Mouse (Mus musculus) left cerebral cortex, postnatal 10 days (tissue): ENCODE measurements around the gene Tex13c3. TPM values are rescaled to one million over a fixed set of nuclear protein-coding genes. Genes with fewer than 3 reads are reported as not detected.
"Not testable (repeated sequence)": the region's sequence is repeated elsewhere in the genome, so short reads cannot be mapped to it uniquely, and the experiment has no call there.

Experiments used
- DNase-seq, 2 experiments: peaks; one replicate each; pipeline ENCODE4 v3.0.0; 2021 to 2022; ENCODE audit warnings: low spot score in 2 of 2, mixed read lengths in 1 of 2; ENCODE audit errors: extremely low spot score in 1 of 2
- intact Hi-C: fragments of 180-260 bp; cut with DNase I; formaldehyde crosslinking; loops from one replicate; pipeline ENCODE4 v1.15.1; 2025
- total RNA-seq, 2 experiments: library from RNA; stranded (reverse); gene quantifications; 2 replicates each; pipeline ENCODE4 v1.2.3; 2021

Gene Tex13c3
- not detected for total RNA-seq

- intact Hi-C loops, result not testable (repeated sequence)
Measured at GRCm38 (mm10) chrX:19481219-19481618, at the start of gene Tex13c3. Gene Tex13c3 (minus strand): TSS chrX:19481319.

GRCm38 (mm10) chrX:19489731-19490130 lies 8.6 kb upstream of the Tex13c3 start:
- intact Hi-C loops, result no loop called here
- DNase-seq, result no peak

More at GRCm38 (mm10) chrX:19481219-19481618, at the start of gene Tex13c3:
- not testable (repeated sequence) for DNase-seq
